In the genomic region with DNA sequence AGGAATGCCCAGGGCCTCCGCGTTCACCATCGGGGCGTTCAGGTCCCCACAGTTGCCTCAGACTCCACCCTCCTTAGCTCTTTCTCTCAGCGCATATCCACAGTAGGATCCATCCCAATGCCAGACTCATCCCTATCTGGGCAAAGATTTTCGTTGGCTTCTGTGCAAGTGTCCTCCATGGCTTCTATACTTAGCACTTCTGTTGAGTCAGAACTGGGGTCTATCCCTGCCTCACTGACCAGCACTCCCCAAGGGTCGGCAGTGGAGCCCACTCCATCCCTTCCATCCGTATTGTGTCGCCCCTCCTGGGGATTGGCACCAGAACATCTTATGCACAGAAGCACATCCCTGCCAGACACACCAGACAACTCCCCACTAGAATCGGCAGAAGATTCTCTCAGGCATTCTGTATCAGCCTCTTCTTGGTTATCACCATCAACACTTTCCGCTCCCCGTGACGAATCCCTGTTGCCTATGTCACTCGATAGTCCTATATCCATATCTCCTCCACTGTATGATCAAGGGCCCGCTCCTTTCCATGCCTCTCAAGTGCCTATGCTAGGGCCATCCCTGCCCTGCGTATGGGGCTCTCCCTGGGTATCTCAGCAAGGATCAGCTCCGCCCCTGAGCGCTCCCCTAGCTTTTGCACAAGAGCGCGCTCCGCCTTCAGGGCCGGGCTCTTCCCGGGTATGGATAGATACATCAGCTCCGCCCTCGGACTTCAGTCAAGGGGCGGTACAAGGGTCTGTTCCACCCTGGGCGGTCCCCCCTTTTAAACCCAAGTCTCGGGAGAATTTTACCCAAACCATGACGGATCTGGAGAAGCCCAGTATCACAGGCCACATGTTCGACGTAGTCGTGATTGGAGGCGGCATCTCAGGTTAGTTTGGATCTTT, we compare ENCODE assay signal across 7 mouse cellular contexts. TPM values are rescaled to one million over a fixed set of nuclear protein-coding genes. Genes with fewer than 3 reads are reported as not detected.
DNase-seq lines count a peak whose midpoint lies in the region.

A gene (plus strand): TSS at position 665 of the 896 bp plus-strand sequence.

- H3K36me3 ChIP-seq in embryonic facial prominence, embryonic 10.5 days (replicated peaks) = no peaks in the 10 kb centered on the region

- 17% methylated on average over 33 of the region's 33 CpGs for WGBS in embryonic facial prominence, embryonic 10.5 days

- intact Hi-C loops in left cerebral cortex, postnatal 36 days (cut with DNase I) = no loop called here

- H3K4me3 ChIP-seq in embryonic facial prominence, embryonic 10.5 days = peak within 1 kb of the TSS; percentile 61

- H3K4me1 ChIP-seq in embryonic facial prominence, embryonic 10.5 days = no peaks in the 10 kb centered on the region

- peak within 1 kb of the TSS; percentile 88 for H3K27ac ChIP-seq in embryonic facial prominence, embryonic 10.5 days (replicated peaks)

- no peaks in the 10 kb centered on the region for H3K27me3 ChIP-seq in embryonic facial prominence, embryonic 10.5 days (replicated peaks; ENCODE audit: low read depth, poor library complexity, severe bottlenecking)

- H3K9me3 ChIP-seq in embryonic facial prominence, embryonic 10.5 days = no peaks in the 10 kb centered on the region

- peak; percentile 5 to 40 for DNase-seq in adrenal gland, postnatal 4 days (ENCODE audit: low spot score in 2 of 2)
- peak; percentile 83 for DNase-seq in embryonic facial prominence, embryonic 10.5 days (ENCODE audit: low spot score)
- peak; percentile 73 to 84 for DNase-seq in heart, adult 18-20 months
- DNase-seq in kidney, adult 11 months = peak; percentile 69
- peak; percentile 69 to 76 for DNase-seq in left cerebral cortex, postnatal 36 days (ENCODE audit: low spot score in 2 of 2)
- peak; percentile 84 for DNase-seq in mesoderm, embryonic 11.5 days (ENCODE audit: low read depth, low spot score)
- DNase-seq in skeletal muscle tissue, adult 2 months (ENCODE audit: low read depth, low spot score) = peak; percentile 51

RNA-seq across cellular contexts. Expression of the gene that starts here (rescaled TPM):
- 10 to 100 TPM; 31.0 to 44.4 TPM for total RNA-seq in adrenal gland, postnatal 4 days (2021)
- 15.1 and 16.4 TPM in 2 replicates for polyA plus RNA-seq in embryonic facial prominence, embryonic 10.5 days (2016; fragmentation: Nextera tagmentation; extraction: Ambion mirVana)
- 1 to 10 TPM; 2.2 to 2.3 TPM for total RNA-seq in heart, adult 18-20 months (2021)
- total RNA-seq in left cerebral cortex, postnatal 36 days (2021) = 10 to 100 TPM; 17.1 to 19.2 TPM

Comparison
In these comparisons a context has a peak if more than half of its experiments do, and no peak if none do; other contexts are left out.
1. Peak in every context shown above with its lines: DNase-seq, H3K4me3 ChIP-seq and H3K27ac ChIP-seq.
2. RNA of the gene that starts here (total RNA-seq): 31.0 to 44.4 TPM in adrenal gland, postnatal 4 days and 17.1 to 19.2 TPM in left cerebral cortex, postnatal 36 days; 2.2 to 2.3 TPM in heart, adult 18-20 months; every median in the first group is over 4 times any median in the second.
3. DNase-seq: peak in every context shown above with its lines; median percentile 84 in mesoderm, embryonic 11.5 days; 83 in embryonic facial prominence, embryonic 10.5 days; 78 in heart, adult 18-20 months; 72 in left cerebral cortex, postnatal 36 days; 69 in kidney, adult 11 months; 51 in skeletal muscle tissue, adult 2 months; 22 in adrenal gland, postnatal 4 days.